Mouse (Mus musculus): Measurements from ENCODE around the gene Tmem212. TPM values are rescaled to one million over a fixed set of nuclear protein-coding genes. Genes with fewer than 3 reads are reported as not detected.

Tmem212 gene
- polyA plus RNA-seq, 1 experiment from 2014 or later = 0.28 TPM

DNA sequence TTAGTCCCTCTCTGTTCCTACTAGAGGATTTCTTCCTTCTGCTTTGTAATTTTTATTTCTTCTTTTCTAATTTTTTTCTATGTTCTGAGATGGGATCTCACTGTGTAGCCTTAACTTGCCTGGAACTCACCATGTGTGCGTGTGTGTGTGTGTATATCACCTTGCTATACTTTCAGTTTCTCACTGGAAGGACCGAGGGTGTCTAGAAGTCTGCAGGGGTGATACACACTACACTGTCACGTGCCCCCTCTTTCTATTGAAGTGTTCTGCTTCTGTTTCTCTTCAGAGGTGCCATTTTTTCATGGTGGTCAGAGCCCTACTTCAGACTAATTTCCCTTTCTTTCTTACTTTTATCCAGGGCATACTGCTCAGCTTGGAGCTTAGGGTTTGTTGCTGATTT is 56.4 kb downstream of the Tmem212 start:
- ATAC-seq (replicated peaks; ENCODE audit: low FRiP score, low read depth) = no peak
- Histone ChIP-seq H3K9ac (ENCODE audit: low read depth, low read length) (no peak overlapping the region), H3K27ac (no peak overlapping the region), H3K9me3 (replicated peaks; ENCODE audit: low read length) (no peaks in the 10 kb centered on the region), H3K4me2 (ENCODE audit: low read length) (no peak overlapping the region), H3K4me3 (replicated peaks; ENCODE audit: low read depth, low read length) (no peak overlapping the region), H3K36me3 (ENCODE audit: insufficient read depth, low read length) (no peaks in the 10 kb centered on the region), H3K27me3 (ENCODE audit: insufficient read depth, low read length) (no peaks in the 10 kb centered on the region), H3K4me1 (replicated peaks; ENCODE audit: insufficient read depth, low read length) (no peaks in the 10 kb centered on the region)
- TF ChIP-seq CTCF (IDR thresholded peaks at IDR 0.05; ENCODE audit: low read depth) = no peak
- no peak for DNase-seq (ENCODE audit: low spot score)
- WGBS = 73% methylated on average over 3 of the region's 3 CpGs

DNA sequence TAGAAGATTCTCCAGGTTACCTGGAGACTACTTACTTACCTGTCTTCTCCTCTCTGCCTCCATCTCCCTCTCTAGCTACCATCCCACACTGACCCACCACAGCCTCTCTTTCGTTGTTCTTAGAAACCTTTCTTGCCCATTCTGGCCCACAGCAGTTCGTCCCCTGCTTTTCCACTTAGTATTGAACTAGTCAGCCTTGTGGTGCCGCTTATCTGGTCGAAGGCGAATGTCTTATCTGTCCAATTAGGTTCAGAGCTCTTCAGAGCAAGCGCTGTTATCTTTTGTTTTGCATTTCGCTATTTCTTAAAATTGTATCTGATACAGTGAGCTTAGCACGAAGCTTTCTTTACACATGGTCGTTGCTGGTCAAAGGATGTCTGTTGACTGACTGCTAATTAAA is 56.9 kb downstream of the Tmem212 start:
- no peaks in the 10 kb centered on the region for H3K4me1 ChIP-seq (replicated peaks; ENCODE audit: insufficient read depth, low read length)
- no peaks in the 10 kb centered on the region for H3K9me3 ChIP-seq (replicated peaks; ENCODE audit: low read length)
- DNase-seq (ENCODE audit: low spot score) (no peak), ATAC-seq (replicated peaks; ENCODE audit: low FRiP score, low read depth) (no peak)
- WGBS = 91% methylated on average over 9 of the region's 9 CpGs
- no peaks in the 10 kb centered on the region for H3K27me3 ChIP-seq (ENCODE audit: insufficient read depth, low read length)
- no peak for TF ChIP-seq CTCF (IDR thresholded peaks at IDR 0.05; ENCODE audit: low read depth)
- no peaks in the 10 kb centered on the region for H3K36me3 ChIP-seq (ENCODE audit: insufficient read depth, low read length)
- no peak overlapping the region for H3K4me2 ChIP-seq (ENCODE audit: low read length)
- H3K9ac ChIP-seq (ENCODE audit: low read depth, low read length) = no peak overlapping the region
- no peak overlapping the region for H3K4me3 ChIP-seq (replicated peaks; ENCODE audit: low read depth, low read length)
- H3K27ac ChIP-seq = no peak overlapping the region

DNA sequence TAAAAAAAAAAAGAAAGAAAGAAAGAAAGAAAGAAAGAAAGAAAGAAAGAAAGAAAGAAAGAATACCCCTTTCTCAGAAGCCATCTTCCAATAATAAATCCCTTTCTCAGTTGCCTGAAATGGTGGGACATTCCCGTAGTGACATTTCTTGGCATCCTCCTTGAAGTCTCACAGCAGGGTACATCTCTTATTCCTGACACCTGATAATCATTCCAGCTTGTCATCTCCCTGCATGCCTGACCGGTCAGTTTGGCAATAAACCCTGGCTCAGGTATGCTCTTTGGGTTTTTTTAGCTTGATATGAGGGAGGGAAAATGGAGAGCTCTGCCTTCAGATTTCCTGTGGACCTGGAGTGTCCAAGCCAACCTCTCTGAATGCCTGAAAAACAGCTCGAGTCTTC is 59.9 kb downstream of the Tmem212 start:
- Histone ChIP-seq H3K9me3 (replicated peaks; ENCODE audit: low read length) (no peaks in the 10 kb centered on the region), H3K36me3 (ENCODE audit: insufficient read depth, low read length) (no peaks in the 10 kb centered on the region), H3K27me3 (ENCODE audit: insufficient read depth, low read length) (no peaks in the 10 kb centered on the region), H3K4me3 (replicated peaks; ENCODE audit: low read depth, low read length) (no peak overlapping the region), H3K4me2 (ENCODE audit: low read length) (no peak overlapping the region), H3K9ac (ENCODE audit: low read depth, low read length) (no peak overlapping the region), H3K4me1 (replicated peaks; ENCODE audit: insufficient read depth, low read length) (no peaks in the 10 kb centered on the region), H3K27ac (no peak overlapping the region)
- TF ChIP-seq CTCF (IDR thresholded peaks at IDR 0.05; ENCODE audit: low read depth) = no peak
- DNase-seq (ENCODE audit: low spot score) (no peak), ATAC-seq (replicated peaks; ENCODE audit: low FRiP score, low read depth) (no peak)
- 73% methylated on average over 3 of the region's 3 CpGs for WGBS

DNA sequence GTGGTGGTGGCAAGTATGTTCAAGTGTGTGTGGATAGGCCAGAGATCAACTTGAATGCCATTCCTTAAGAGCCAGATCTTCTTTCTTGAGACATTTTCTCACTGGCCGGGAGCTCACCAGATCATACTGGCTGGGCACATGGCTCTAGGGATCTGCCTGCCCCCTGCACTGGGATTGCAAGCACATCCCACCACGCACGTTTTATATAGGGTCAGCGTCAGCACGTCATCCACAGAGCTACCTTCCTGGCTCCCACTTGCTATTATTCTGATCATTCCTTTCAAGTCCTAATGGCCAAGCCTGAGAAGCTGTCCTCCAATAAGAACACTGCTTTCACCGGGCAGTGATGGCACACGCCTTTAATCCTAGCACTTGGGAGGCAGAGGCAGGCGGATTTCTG is 60.4 kb downstream of the Tmem212 start:
- Histone ChIP-seq H3K27me3 (ENCODE audit: insufficient read depth, low read length) (no peaks in the 10 kb centered on the region), H3K27ac (no peak overlapping the region), H3K36me3 (ENCODE audit: insufficient read depth, low read length) (no peaks in the 10 kb centered on the region), H3K9ac (ENCODE audit: low read depth, low read length) (no peak overlapping the region), H3K4me2 (ENCODE audit: low read length) (no peak overlapping the region), H3K4me1 (replicated peaks; ENCODE audit: insufficient read depth, low read length) (no peaks in the 10 kb centered on the region), H3K9me3 (replicated peaks; ENCODE audit: low read length) (no peaks in the 10 kb centered on the region), H3K4me3 (replicated peaks; ENCODE audit: low read depth, low read length) (no peak overlapping the region)
- TF ChIP-seq CTCF (IDR thresholded peaks at IDR 0.05; ENCODE audit: low read depth) = no peak
- DNase-seq (ENCODE audit: low spot score) (no peak), ATAC-seq (replicated peaks; ENCODE audit: low FRiP score, low read depth) (no peak)
- 96% methylated on average over 8 of the region's 8 CpGs for WGBS

DNA sequence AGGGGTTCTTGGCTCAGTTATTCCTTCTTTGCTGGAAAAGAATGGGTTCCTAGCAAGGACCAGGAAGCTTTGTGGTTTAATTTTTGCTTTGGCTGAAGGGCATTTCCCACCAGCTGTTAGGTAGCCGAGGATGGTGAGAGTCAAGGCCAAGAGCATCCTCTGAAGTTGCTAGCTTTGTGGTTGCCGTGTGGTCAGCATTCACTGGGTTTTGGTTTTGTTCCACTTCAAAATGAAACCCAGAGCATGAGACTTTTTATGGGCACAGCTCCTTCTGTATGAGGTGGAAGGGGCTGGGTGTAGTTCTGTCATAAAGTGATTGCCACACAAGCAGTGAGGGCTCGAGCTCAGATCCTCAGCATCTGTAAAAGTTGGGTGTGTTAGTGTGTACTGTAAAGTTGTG is 67.4 kb downstream of the Tmem212 start:
- 71% methylated on average over 3 of the region's 3 CpGs for WGBS
- Histone ChIP-seq H3K4me2 (ENCODE audit: low read length) (no peak overlapping the region), H3K27ac (no peak overlapping the region), H3K9ac (ENCODE audit: low read depth, low read length) (no peak overlapping the region), H3K4me1 (replicated peaks; ENCODE audit: insufficient read depth, low read length) (no peaks in the 10 kb centered on the region), H3K9me3 (replicated peaks; ENCODE audit: low read length) (no peaks in the 10 kb centered on the region), H3K4me3 (replicated peaks; ENCODE audit: low read depth, low read length) (no peak overlapping the region), H3K36me3 (ENCODE audit: insufficient read depth, low read length) (no peaks in the 10 kb centered on the region), H3K27me3 (ENCODE audit: insufficient read depth, low read length) (no peaks in the 10 kb centered on the region)
- no peak for TF ChIP-seq CTCF (IDR thresholded peaks at IDR 0.05; ENCODE audit: low read depth)
- DNase-seq (ENCODE audit: low spot score) (no peak), ATAC-seq (replicated peaks; ENCODE audit: low FRiP score, low read depth) (no peak)

DNA sequence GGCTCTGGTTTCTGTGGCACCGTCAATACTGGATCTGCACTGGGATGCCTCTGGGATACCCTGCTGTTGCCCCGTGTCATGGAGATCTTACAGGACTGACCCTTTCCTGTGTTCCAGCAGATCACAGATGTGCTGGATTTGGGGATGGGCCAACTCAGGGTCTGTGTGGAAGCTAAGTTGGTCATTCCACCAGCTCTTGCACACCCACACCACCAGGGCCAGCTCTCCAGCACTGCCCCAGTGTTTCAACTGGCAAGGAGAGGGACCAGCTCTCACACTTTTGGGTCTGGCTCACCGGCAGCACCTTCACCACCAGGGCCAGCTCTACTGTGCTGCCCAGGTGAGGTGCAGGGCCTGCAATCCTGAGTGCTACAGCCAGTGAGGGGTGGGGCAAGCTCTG is 68.9 kb downstream of the Tmem212 start:
- no peak for DNase-seq (ENCODE audit: low spot score)
- Histone ChIP-seq H3K27me3 (ENCODE audit: insufficient read depth, low read length) (no peaks in the 10 kb centered on the region), H3K36me3 (ENCODE audit: insufficient read depth, low read length) (no peaks in the 10 kb centered on the region), H3K9me3 (replicated peaks; ENCODE audit: low read length) (no peaks in the 10 kb centered on the region), H3K4me3 (replicated peaks; ENCODE audit: low read depth, low read length) (no peak overlapping the region), H3K4me2 (ENCODE audit: low read length) (no peak overlapping the region), H3K27ac (no peak overlapping the region), H3K9ac (ENCODE audit: low read depth, low read length) (no peak overlapping the region), H3K4me1 (replicated peaks; ENCODE audit: insufficient read depth, low read length) (no peaks in the 10 kb centered on the region)
- 92% methylated on average over 3 of the region's 3 CpGs for WGBS
- ATAC-seq (replicated peaks; ENCODE audit: low FRiP score, low read depth) = no peak
- no peak for TF ChIP-seq CTCF (IDR thresholded peaks at IDR 0.05; ENCODE audit: low read depth)

DNA sequence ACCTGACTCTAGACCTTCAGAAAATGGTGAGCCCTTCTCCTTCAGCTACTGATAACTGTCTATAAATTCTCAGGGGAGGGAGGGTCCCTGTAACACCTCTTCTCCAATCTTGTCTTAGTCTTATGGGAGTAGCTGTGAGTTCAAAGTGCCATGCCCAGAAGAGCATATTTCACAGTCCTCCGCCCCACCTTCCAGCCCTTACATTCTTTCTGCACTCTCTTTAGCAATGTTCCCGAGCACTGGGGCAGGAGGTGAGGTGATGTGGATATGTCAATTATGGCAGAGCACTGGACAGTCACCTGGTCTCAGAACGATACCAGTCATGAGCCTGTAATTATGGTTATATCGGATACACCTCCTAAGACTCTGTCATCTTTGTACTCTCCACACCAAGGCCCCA is 70.2 kb downstream of the Tmem212 start:
- H3K9me3 ChIP-seq (replicated peaks; ENCODE audit: low read length) = no peaks in the 10 kb centered on the region
- H3K27me3 ChIP-seq (ENCODE audit: insufficient read depth, low read length) = no peaks in the 10 kb centered on the region
- TF ChIP-seq CTCF (IDR thresholded peaks at IDR 0.05; ENCODE audit: low read depth) = no peak
- no peak overlapping the region for H3K27ac ChIP-seq
- no peak overlapping the region for H3K9ac ChIP-seq (ENCODE audit: low read depth, low read length)
- no peak for ATAC-seq (replicated peaks; ENCODE audit: low FRiP score, low read depth)
- no peaks in the 10 kb centered on the region for H3K4me1 ChIP-seq (replicated peaks; ENCODE audit: insufficient read depth, low read length)
- H3K4me3 ChIP-seq (replicated peaks; ENCODE audit: low read depth, low read length) = no peak overlapping the region
- H3K36me3 ChIP-seq (ENCODE audit: insufficient read depth, low read length) = no peaks in the 10 kb centered on the region
- DNase-seq (ENCODE audit: low spot score) = no peak
- 70% methylated on average over 4 of the region's 4 CpGs for WGBS
- no peak overlapping the region for H3K4me2 ChIP-seq (ENCODE audit: low read length)

Other genes with a start within 250 kb of the Tmem212 start
- gene Fndc3b, start 185.1 kb downstream of the Tmem212 start, polyA plus RNA-seq (2015; fragmentation: Nextera tagmentation; extraction: Ambion mirVana) = 23.1 and 24.2 TPM in 2 replicates
- 4.9 and 5.0 TPM in 2 replicates for gene Pld1, start 42.3 kb upstream of the Tmem212 start, polyA plus RNA-seq (2015; fragmentation: Nextera tagmentation; extraction: Ambion mirVana)